Mouse (Mus musculus): ENCODE results near the gene 1700129C05Rik.

1700129C05Rik gene

GRCm38 (mm10) chr14:59142793-59143192 lies at the start of gene 1700129C05Rik:
1700129C05Rik (minus strand) TSS chr14:59142893.
- ChIA-PET CTCF (no interaction called here), POLR2A (no interaction called here)

- ChIA-PET POLR2A (no interaction called here), CTCF (no interaction called here)
Measured at GRCm38 (mm10) chr14:59186121-59186520, 43.4 kb upstream of the 1700129C05Rik start.

- CTCF ChIA-PET, result no interaction called here
- POLR2A ChIA-PET, result no interaction called here
Measured at GRCm38 (mm10) chr14:59185514-59185913, 42.8 kb upstream of the 1700129C05Rik start.

- ChIA-PET CTCF (no interaction called here), POLR2A (no interaction called here)
Measured at GRCm38 (mm10) chr14:59182732-59183131, 40.0 kb upstream of the 1700129C05Rik start.

GRCm38 (mm10) chr14:59178649-59179048 lies 36.0 kb upstream of the 1700129C05Rik start, which contains the start of gene Gm5142:
Gm5142 (minus strand) TSS chr14:59178749.
- ChIA-PET POLR2A (no interaction called here), CTCF (no interaction called here)

GRCm38 (mm10) chr14:59157016-59157698 lies 14.5 kb upstream of the 1700129C05Rik start:
- CTCF ChIA-PET, result no interaction called here
- POLR2A ChIA-PET, result no interaction called here

- CTCF ChIA-PET, result no interaction called here
- POLR2A ChIA-PET, result no interaction called here
Measured at GRCm38 (mm10) chr14:59155589-59155988, 12.9 kb upstream of the 1700129C05Rik start.

- CTCF ChIA-PET, result interaction anchor here (0.6 to 1.6 kb wide), 8 partner anchors 16 to 628 kb away, joined by 3 to 6 read pairs (median 4); no protein-coding TSS in a partner anchor
- POLR2A ChIA-PET, result no interaction called here
Measured at GRCm38 (mm10) chr14:59114281-59114680, 28.4 kb downstream of the 1700129C05Rik start.

GRCm38 (mm10) chr14:59104006-59104605 lies 38.6 kb downstream of the 1700129C05Rik start:
- POLR2A ChIA-PET, result no interaction called here
- CTCF ChIA-PET, result no interaction called here

GRCm38 (mm10) chr14:59093601-59094000 lies 49.1 kb downstream of the 1700129C05Rik start:
- ChIA-PET CTCF (interaction anchor here in 1 of 4 experiments (0.6 kb wide), 1 partner anchor 183 kb away, joined by 3 read pairs; no protein-coding TSS in a partner anchor), POLR2A (no interaction called here)

- CTCF ChIA-PET, result interaction anchor here in 1 of 4 experiments (0.5 to 1.0 kb wide), 4 partner anchors 95 to 559 kb away, joined by 3 read pairs; no protein-coding TSS in a partner anchor
- POLR2A ChIA-PET, result no interaction called here
Measured at GRCm38 (mm10) chr14:59084396-59084795, 58.3 kb downstream of the 1700129C05Rik start.

Data from embryonic stem cell, embryonic (primary cell).